Mouse (Mus musculus) CH12.LX (cell line): Measurements from ENCODE around the gene Igfals. TPM values are rescaled to one million over a fixed set of nuclear protein-coding genes. Genes with fewer than 3 reads are reported as not detected.

Experiments used
- DNase-seq: peaks from one replicate; pipeline ENCODE4 v3.0.0-alpha.2; 2013; ENCODE audit errors: extremely low read depth
- H3K27ac ChIP-seq: 2 replicates; pipeline ENCODE4 v1.5.1; 2012; ENCODE audit warnings: low read depth, mild to moderate bottlenecking, control low read depth, moderate library complexity; ENCODE audit not compliant: insufficient read depth
- H3K27me3 ChIP-seq: replicated peaks from 2 replicates; pipeline ENCODE3; 2012; ENCODE audit warnings: inconsistent platforms
- H3K36me3 ChIP-seq, 2 experiments: replicated peaks in 1 of 2; 2 replicates each; pipeline versions ENCODE3 to v1.6.1; 2012; ENCODE audit warnings: inconsistent platforms in 1 of 2, low read length in 1 of 2, mild to moderate bottlenecking in 1 of 2, mixed read lengths in 1 of 2, moderate library complexity in 1 of 2; ENCODE audit not compliant: control insufficient read depth in 1 of 2, insufficient read depth in 1 of 2
- H3K4me1 ChIP-seq, 2 experiments: 2 replicates each; pipeline ENCODE4 v1.6.1; 2012; ENCODE audit warnings: inconsistent platforms in 1 of 2, moderate library complexity in 1 of 2; ENCODE audit not compliant: insufficient read depth in 2 of 2, control insufficient read depth in 1 of 2
- H3K4me2 ChIP-seq: 2 replicates; pipeline ENCODE4 v1.6.1; 2012; ENCODE audit warnings: low read depth, mild to moderate bottlenecking, control low read depth; ENCODE audit not compliant: poor library complexity, insufficient read depth, severe bottlenecking
- H3K4me3 ChIP-seq, 3 experiments: fragments of 150-350 bp in 1 of 3; sonication (generic) in 1 of 3; replicated peaks in 1 of 3; 2 replicates each; pipeline versions ENCODE3 to v1.5.1; 2011 to 2012; ENCODE audit warnings: low read depth in 2 of 3, low read length in 2 of 3, mild to moderate bottlenecking in 2 of 3, moderate library complexity in 2 of 3, control low read depth in 1 of 3, improper control_type of control experiment in 1 of 3, inconsistent platforms in 1 of 3, mixed read lengths in 1 of 3; ENCODE audit not compliant: poor library complexity in 1 of 3
- H3K79me2 ChIP-seq: replicated peaks from 2 replicates; pipeline ENCODE4 v1.6.1; 2012; ENCODE audit warnings: mild to moderate bottlenecking, moderate library complexity; ENCODE audit not compliant: control insufficient read depth, poor library complexity, insufficient read depth, severe bottlenecking; ENCODE audit errors: extremely low read depth
- H3K9ac ChIP-seq: 2 replicates; pipeline ENCODE4 v1.6.1; 2012; ENCODE audit warnings: low read depth, mild to moderate bottlenecking, control low read depth, moderate library complexity; ENCODE audit not compliant: insufficient read depth
- H3K9me3 ChIP-seq: replicated peaks from 2 replicates; pipeline ENCODE3; 2012; ENCODE audit warnings: low read length, inconsistent platforms, mixed read lengths
- CHD1 ChIP-seq: IDR thresholded peaks from 2 replicates; pipeline ENCODE4 v1.6.1; 2012; ENCODE audit warnings: low read depth, low read length, improper control_type of control experiment, inconsistent platforms
- CHD2 ChIP-seq: IDR thresholded peaks from 2 replicates; pipeline ENCODE4 v1.6.1; 2011; ENCODE audit warnings: low read length, improper control_type of control experiment
- CTCF ChIP-seq, 2 experiments: IDR thresholded peaks in 1 of 2; conservative IDR thresholded peaks in 1 of 2; 2 replicates each; pipeline ENCODE4 v1.5.1; 2011 to 2012; ENCODE audit warnings: low read depth in 2 of 2, low read length in 2 of 2, improper control_type of control experiment in 1 of 2, inconsistent platforms in 1 of 2, mild to moderate bottlenecking in 1 of 2, moderate library complexity in 1 of 2
- ETS1 ChIP-seq: conservative IDR thresholded peaks from 2 replicates; pipeline ENCODE4 v1.6.1; 2012; ENCODE audit warnings: low read depth, mild to moderate bottlenecking, inconsistent platforms, low read length, improper control_type of control experiment, moderate library complexity
- GABPA ChIP-seq: IDR thresholded peaks from 2 replicates; pipeline ENCODE4 v1.6.1; 2012; ENCODE audit warnings: low read depth, low read length, improper control_type of control experiment, inconsistent platforms; ENCODE audit not compliant: insufficient replicate concordance
- HCFC1 ChIP-seq: IDR thresholded peaks from 2 replicates; pipeline ENCODE4 v1.6.1; 2012; ENCODE audit warnings: low read depth, mild to moderate bottlenecking, inconsistent platforms, low read length, improper control_type of control experiment
- IRF4 ChIP-seq: IDR thresholded peaks from 2 replicates; pipeline ENCODE4 v1.6.1; 2014; ENCODE audit warnings: low read depth, mild to moderate bottlenecking, inconsistent platforms, low read length, improper control_type of control experiment
- JUN ChIP-seq: IDR thresholded peaks from 2 replicates; pipeline ENCODE4 v1.6.1; 2011; ENCODE audit warnings: low read depth, mild to moderate bottlenecking, low read length, improper control_type of control experiment, moderate library complexity; ENCODE audit not compliant: insufficient read depth
- JUND ChIP-seq: conservative IDR thresholded peaks from 2 replicates; pipeline ENCODE4 v1.6.1; 2011; ENCODE audit warnings: low read depth, low read length, improper control_type of control experiment
- KAT2A ChIP-seq: IDR thresholded peaks from 2 replicates; pipeline ENCODE4 v1.6.1; 2012; ENCODE audit warnings: low read length, improper control_type of control experiment, inconsistent platforms; ENCODE audit not compliant: insufficient replicate concordance
- MAX ChIP-seq: IDR thresholded peaks from 2 replicates; pipeline ENCODE4 v1.6.1; 2011; ENCODE audit warnings: low read length, improper control_type of control experiment
- MEF2A ChIP-seq: IDR thresholded peaks from 2 replicates; pipeline ENCODE4 v1.6.1; 2014; ENCODE audit warnings: low read depth, mild to moderate bottlenecking, inconsistent platforms, low read length, improper control_type of control experiment, borderline replicate concordance
- MYC ChIP-seq: IDR thresholded peaks from 2 replicates; pipeline ENCODE4 v1.6.1; 2011; ENCODE audit warnings: low read depth, mild to moderate bottlenecking, improper control_type of control experiment, low read length
- NELFE ChIP-seq: IDR thresholded peaks from 2 replicates; pipeline ENCODE4 v1.6.1; 2011; ENCODE audit warnings: low read depth, low read length, improper control_type of control experiment
- PAX5 ChIP-seq: IDR thresholded peaks from 2 replicates; pipeline ENCODE4 v1.6.1; 2012; ENCODE audit warnings: low read length, inconsistent platforms, mixed read lengths
- POLR2A ChIP-seq: IDR thresholded peaks from 2 replicates; pipeline ENCODE4 v1.6.1; 2011; ENCODE audit warnings: low read depth, mild to moderate bottlenecking, improper control_type of control experiment, low read length
- POLR2AphosphoS2 ChIP-seq: IDR thresholded peaks from 2 replicates; pipeline ENCODE4 v1.6.1; 2011; ENCODE audit warnings: low read depth, low read length, improper control_type of control experiment
- RAD21 ChIP-seq: IDR thresholded peaks from 2 replicates; pipeline ENCODE4 v1.6.1; 2011; ENCODE audit warnings: low read depth, mild to moderate bottlenecking, low read length, improper control_type of control experiment, moderate library complexity
- RCOR1 ChIP-seq: conservative IDR thresholded peaks from 2 replicates; pipeline ENCODE4 v1.6.1; 2012; ENCODE audit warnings: low read depth, mild to moderate bottlenecking, inconsistent platforms, low read length, improper control_type of control experiment
- SMC3 ChIP-seq: IDR thresholded peaks from 2 replicates; pipeline ENCODE4 v1.6.1; 2011; ENCODE audit warnings: low read depth, low read length, improper control_type of control experiment
- TBP ChIP-seq: conservative IDR thresholded peaks from 2 replicates; pipeline ENCODE4 v1.6.1; 2011; ENCODE audit warnings: low read depth, low read length, improper control_type of control experiment
- TCF12 ChIP-seq: IDR thresholded peaks from 2 replicates; pipeline ENCODE4 v1.6.1; 2014; ENCODE audit warnings: low read depth, mild to moderate bottlenecking, inconsistent platforms, low read length, improper control_type of control experiment
- USF1 ChIP-seq: IDR thresholded peaks from 2 replicates; pipeline ENCODE4 v1.6.1; 2014; ENCODE audit warnings: low read depth, mild to moderate bottlenecking, inconsistent platforms, low read length, improper control_type of control experiment
- USF2 ChIP-seq: conservative IDR thresholded peaks from 2 replicates; pipeline ENCODE4 v1.6.1; 2011; ENCODE audit warnings: low read depth, low read length, improper control_type of control experiment
- ZMIZ1 ChIP-seq: IDR thresholded peaks from 2 replicates; pipeline ENCODE4 v1.6.1; 2012; ENCODE audit warnings: low read depth, mild to moderate bottlenecking, inconsistent platforms, low read length, improper control_type of control experiment
- ZNF384 ChIP-seq: IDR thresholded peaks from 2 replicates; pipeline ENCODE4 v1.6.1; 2012; ENCODE audit warnings: low read depth, low read length, improper control_type of control experiment, inconsistent platforms
- dilution Hi-C: fragments of 300-500 bp; cut with MboI; formaldehyde crosslinking; loops from 2 replicates; pipeline ENCODE4 v1.14.3; 2020; ENCODE audit warnings: low sequenced_read_pairs; ENCODE audit not compliant: extremely low pct_unique_long_range_greater_than_20kb, extremely low pct_ligation_motif_present
- in situ Hi-C: fragments of 300-500 bp; cut with MboI; formaldehyde crosslinking; loops from 3 replicates; pipeline ENCODE4 v1.14.3; 2019; ENCODE audit warnings: low sequenced_read_pairs, low pct_ligation_motif_present, low pct_unique_long_range_greater_than_20kb, mixed read lengths
- polyA plus RNA-seq: library from polyadenylated mRNA; unstranded; fragments of >175 nt; gene quantifications from 2 replicates; pipeline ENCODE4 v1.2.1, GENCODE M21; 2012; ENCODE audit warnings: low read depth; ENCODE audit not compliant: insufficient read length
- total RNA-seq, 2 experiments: library from RNA; depleted of rRNA; stranded (reverse); fragments of 300-350 nt in 1 of 2; fragments of >200 nt in 1 of 2; gene quantifications; 2 replicates each; pipeline ENCODE4 v1.2.3; 2012 to 2014

Gene Igfals
- total and polyA plus RNA-seq, 3 experiments: 5.0 to 9.8 (median 6.3) TPM

DNA sequence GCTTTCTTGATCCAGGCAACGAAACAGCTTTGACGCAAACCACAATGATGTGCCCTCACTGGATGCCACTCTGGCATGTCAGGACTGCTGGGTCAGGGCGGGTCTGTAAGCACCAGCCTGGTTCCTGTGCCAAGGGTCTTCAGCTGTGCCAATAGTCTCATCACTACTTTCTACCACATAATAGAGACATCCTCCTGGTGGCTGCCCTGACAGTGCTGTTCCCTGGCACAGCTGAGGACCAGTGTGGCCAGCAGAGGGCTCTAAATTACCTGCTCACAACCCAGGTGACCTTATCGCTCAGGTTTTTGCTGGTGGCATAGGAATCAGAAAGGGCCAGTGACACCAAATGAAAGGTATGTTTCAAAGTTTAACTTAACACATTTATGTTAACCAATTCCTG is 24.7 kb upstream of the Igfals start:
- in situ Hi-C loops (no loop called here), dilution Hi-C loops (no loop called here)
- peak; percentile 17 for DNase-seq
- Histone ChIP-seq H3K79me2 (no peaks in the 10 kb centered on the region), H3K9me3 (no peaks in the 10 kb centered on the region), H3K4me3 (no peak overlapping the region), H3K4me2 (no peak overlapping the region), H3K27ac (no peak overlapping the region), H3K27me3 (peaks cover 15% of the 10 kb centered on the region), H3K9ac (no peak overlapping the region), H3K36me3 (no peaks in the 10 kb centered on the region), H3K4me1 (peaks cover 0 to 6% of the 10 kb centered on the region in 2 experiments; a peak in 1 of 4 replicates)
- TF ChIP-seq CHD1: no peak
- no peak for TF ChIP-seq JUND
- TF ChIP-seq CTCF (conservative IDR thresholded peaks at IDR 0.05 in 1 of 2, IDR thresholded peaks at IDR 0.05 in 1 of 2; ENCODE audit: low read depth in 2 of 2, low read length in 2 of 2): peak; percentile 38 to 79; a peak in 3 of 4 replicates
- peak; percentile 73 for TF ChIP-seq SMC3
- no peak for TF ChIP-seq USF1
- no peak for TF ChIP-seq MEF2A
- no peak for TF ChIP-seq RCOR1
- TF ChIP-seq ZMIZ1: no peak
- no peak for TF ChIP-seq MYC
- TF ChIP-seq RAD21: peak; percentile 61
- TF ChIP-seq POLR2AphosphoS2: no peak

- Histone ChIP-seq H3K9ac (no peak overlapping the region), H3K36me3 (peaks cover 0 to 4% of the 10 kb centered on the region in 2 experiments), H3K9me3 (no peaks in the 10 kb centered on the region), H3K79me2 (no peaks in the 10 kb centered on the region), H3K4me1 (peaks cover 0 to 6% of the 10 kb centered on the region in 2 experiments; a peak in 1 of 4 replicates), H3K4me2 (no peak overlapping the region), H3K4me3 (no peak overlapping the region), H3K27ac (no peak overlapping the region), H3K27me3 (peaks cover 13% of the 10 kb centered on the region)
- peak; percentile 71; the same call in 1 of the 2 replicates for TF ChIP-seq MYC
- peak; percentile 38 for TF ChIP-seq SMC3
- no peak for TF ChIP-seq GABPA
- peak; percentile 68 for TF ChIP-seq RAD21
- TF ChIP-seq CTCF (conservative IDR thresholded peaks at IDR 0.05 in 1 of 2, IDR thresholded peaks at IDR 0.05 in 1 of 2; ENCODE audit: low read depth in 2 of 2, low read length in 2 of 2): peak in 1 of 2 experiments; percentile 71; a peak in 2 of 4 replicates
- in situ Hi-C loops (no loop called here), dilution Hi-C loops (no loop called here)
- no peak for DNase-seq
Measured at GRCm38 (mm10) chr17:24842631-24843030, 23.2 kb upstream of the Igfals start.

GRCm38 (mm10) chr17:24844525-24844924 is 21.3 kb upstream of the Igfals start:
- H3K9ac ChIP-seq: no peak overlapping the region
- no peak overlapping the region for H3K4me2 ChIP-seq
- H3K27me3 ChIP-seq: peaks cover 8% of the 10 kb centered on the region
- in situ Hi-C loops: no loop called here
- peaks cover 0 to 15% of the 10 kb centered on the region in 2 experiments; a peak in 2 of 4 replicates for H3K4me1 ChIP-seq
- H3K9me3 ChIP-seq: no peaks in the 10 kb centered on the region
- H3K79me2 ChIP-seq: no peaks in the 10 kb centered on the region
- H3K4me3 ChIP-seq: no peak overlapping the region
- dilution Hi-C loops: no loop called here
- no peak overlapping the region for H3K27ac ChIP-seq
- DNase-seq: no peak
- peaks cover 0 to 5% of the 10 kb centered on the region in 2 experiments for H3K36me3 ChIP-seq
- TF ChIP-seq CTCF (conservative IDR thresholded peaks at IDR 0.05 in 1 of 2, IDR thresholded peaks at IDR 0.05 in 1 of 2; ENCODE audit: low read depth in 2 of 2, low read length in 2 of 2) (no peak), HCFC1 (no peak), NELFE (no peak), SMC3 (no peak), JUN (no peak), GABPA (no peak), MAX (no peak), IRF4 (no peak), TBP (no peak), POLR2A (no peak), ZMIZ1 (no peak), USF2 (no peak), PAX5 (no peak), CHD2 (no peak), ZNF384 (no peak), TCF12 (no peak), ETS1 (no peak), KAT2A (no peak)
